In genomic region chr10:106932571-106933073, GRCm38 (mm10) we compare ENCODE assay signal across 8 mouse cellular contexts.
A peak's percentile ranks its signal among the peaks of the same experiment; 100 is the strongest.
DNase-seq lines count a peak whose midpoint lies in the region; ATAC-seq and TF ChIP-seq lines count a peak whose summit lies in the region.

No protein-coding gene starts in this region.

- TF ChIP-seq EP300 in lung, postnatal 0 days (IDR thresholded peaks at IDR 0.05), result no peak

- H3K9ac ChIP-seq in lung, embryonic 15.5 days, result peak overlapping the region; percentile 34
- peak overlapping the region; percentile 28; the same call in 1 of the 2 replicates for H3K9ac ChIP-seq in embryonic facial prominence, embryonic 11.5 days (replicated peaks; ENCODE audit: low read length)
- peak overlapping the region; percentile 60; the same call in 1 of the 2 replicates for H3K9ac ChIP-seq in hindbrain, embryonic 13.5 days
- H3K9ac ChIP-seq in lung, postnatal 0 days (replicated peaks; ENCODE audit: low read depth), result no peak overlapping the region

- no peaks in the 10 kb centered on the region for H3K27me3 ChIP-seq in lung, embryonic 15.5 days
- H3K27me3 ChIP-seq in embryonic facial prominence, embryonic 11.5 days (ENCODE audit: control insufficient read depth, insufficient read depth, low read length), result no peaks in the 10 kb centered on the region
- no peaks in the 10 kb centered on the region for H3K27me3 ChIP-seq in hindbrain, embryonic 13.5 days
- no peaks in the 10 kb centered on the region for H3K27me3 ChIP-seq in lung, postnatal 0 days (replicated peaks; ENCODE audit: insufficient read depth, low read length)

- TF ChIP-seq CTCF in lung, postnatal 0 days (IDR thresholded peaks at IDR 0.05), result peak; percentile 75

- H3K36me3 ChIP-seq in lung, embryonic 15.5 days, result no peaks in the 10 kb centered on the region
- no peaks in the 10 kb centered on the region for H3K36me3 ChIP-seq in embryonic facial prominence, embryonic 11.5 days (replicated peaks; ENCODE audit: control insufficient read depth, insufficient read depth, low read depth, low read length)
- H3K36me3 ChIP-seq in hindbrain, embryonic 13.5 days, result no peaks in the 10 kb centered on the region
- no peaks in the 10 kb centered on the region for H3K36me3 ChIP-seq in lung, postnatal 0 days (ENCODE audit: insufficient read depth, low read length)

- H3K4me2 ChIP-seq in lung, embryonic 15.5 days, result peak overlapping the region; percentile 65
- H3K4me2 ChIP-seq in embryonic facial prominence, embryonic 11.5 days (ENCODE audit: low read depth, low read length), result peak overlapping the region; percentile 19; the same call in 1 of the 2 replicates
- peak overlapping the region; percentile 50 for H3K4me2 ChIP-seq in hindbrain, embryonic 13.5 days
- H3K4me2 ChIP-seq in lung, postnatal 0 days (replicated peaks; ENCODE audit: low read depth, low read length), result peak overlapping the region; percentile 48

- H3K9me3 ChIP-seq in lung, embryonic 15.5 days, result no peaks in the 10 kb centered on the region
- H3K9me3 ChIP-seq in embryonic facial prominence, embryonic 11.5 days (replicated peaks; ENCODE audit: control insufficient read depth, low read length), result no peaks in the 10 kb centered on the region
- no peaks in the 10 kb centered on the region for H3K9me3 ChIP-seq in hindbrain, embryonic 13.5 days
- no peaks in the 10 kb centered on the region for H3K9me3 ChIP-seq in lung, postnatal 0 days (ENCODE audit: low read length)

- no peak for DNase-seq in lung, adult 18-20 months
- DNase-seq in embryonic facial prominence, embryonic 11.5 days (ENCODE audit: low spot score), result peak; percentile 72
- DNase-seq in lung, postnatal 0 days (ENCODE audit: low spot score), result peak; percentile 42
- DNase-seq in ovary, postnatal 36 days (ENCODE audit: low spot score), result no peak
- DNase-seq in spleen, postnatal 36 days (ENCODE audit: low spot score in 2 of 2), result no peak
- no peak for DNase-seq in layer of hippocampus, postnatal 10 days (ENCODE audit: low spot score in 2 of 2)

- 17% methylated on average over 13 of the region's 13 CpGs for WGBS in lung, embryonic 15.5 days
- WGBS in embryonic facial prominence, embryonic 11.5 days, result 37% methylated on average over 13 of the region's 13 CpGs
- WGBS in hindbrain, embryonic 13.5 days, result 38% methylated on average over 13 of the region's 13 CpGs
- 14% methylated on average over 13 of the region's 13 CpGs for WGBS in lung, postnatal 0 days

- no peaks in the 10 kb centered on the region for H3K4me1 ChIP-seq in lung, embryonic 15.5 days
- no peaks in the 10 kb centered on the region for H3K4me1 ChIP-seq in embryonic facial prominence, embryonic 11.5 days (ENCODE audit: control insufficient read depth, insufficient read depth, low read length)
- H3K4me1 ChIP-seq in hindbrain, embryonic 13.5 days (replicated peaks), result peaks cover 8% of the 10 kb centered on the region
- no peaks in the 10 kb centered on the region for H3K4me1 ChIP-seq in lung, postnatal 0 days (ENCODE audit: insufficient read depth, low read depth, low read length)

- H3K27ac ChIP-seq in lung, embryonic 15.5 days, result no peak overlapping the region
- H3K27ac ChIP-seq in embryonic facial prominence, embryonic 11.5 days (replicated peaks; ENCODE audit: low read depth, low read length), result no peak overlapping the region
- H3K27ac ChIP-seq in hindbrain, embryonic 13.5 days, result 0 out of 2 replicates have a peak overlapping the region, but pooled peaks have one; percentile 44
- H3K27ac ChIP-seq in lung, postnatal 0 days (ENCODE audit: low read length), result no peak overlapping the region

- ATAC-seq in lung, embryonic 15.5 days (ENCODE audit: borderline replicate concordance, extremely low read depth, low FRiP score, low TSS enrichment), result peak; percentile 64; the same call in 1 of the 2 replicates
- ATAC-seq in embryonic facial prominence, embryonic 11.5 days (replicated peaks; ENCODE audit: insufficient number of reproducible peaks, low FRiP score, low TSS enrichment, low read depth), result peak; percentile 59; the same call in 1 of the 2 replicates
- ATAC-seq in hindbrain, embryonic 13.5 days (ENCODE audit: low FRiP score), result peak; percentile 59; the same call in 1 of the 2 replicates
- ATAC-seq in lung, postnatal 0 days, result no peak

- H3K4me3 ChIP-seq in lung, embryonic 15.5 days, result peak overlapping the region; percentile 40
- peak overlapping the region; percentile 15; the same call in 1 of the 2 replicates for H3K4me3 ChIP-seq in embryonic facial prominence, embryonic 11.5 days (ENCODE audit: low read depth, low read length)
- H3K4me3 ChIP-seq in hindbrain, embryonic 13.5 days, result peak overlapping the region; percentile 19
- 0 out of 2 replicates have a peak overlapping the region, but pooled peaks have one; percentile 17 for H3K4me3 ChIP-seq in lung, postnatal 0 days (ENCODE audit: low read depth, low read length)

Comparison
In these comparisons a context has a peak if more than half of its experiments do, and no peak if none do; other contexts are left out.
1. DNase-seq: peak in embryonic facial prominence, embryonic 11.5 days (single experiment) and lung, postnatal 0 days (single experiment); none in lung, adult 18-20 months (0 of 2), ovary, postnatal 36 days (single experiment), spleen, postnatal 36 days (0 of 2) and layer of hippocampus, postnatal 10 days (0 of 2).
2. Peak in every context shown above with its lines, with median percentiles within 50 percentile points of each other: H3K4me2 ChIP-seq and H3K4me3 ChIP-seq.